Mouse (Mus musculus) forebrain, embryonic 10.5 days (tissue): ENCODE data around the gene Olfr473. TPM values are rescaled to one million over a fixed set of nuclear protein-coding genes. Genes with fewer than 3 reads are reported as not detected.
"Not testable (repeated sequence)": the region's sequence is repeated elsewhere in the genome, so short reads cannot be mapped to it uniquely, and the experiment has no call there.

Experiments
- DNase-seq: peaks from one replicate; pipeline ENCODE4 v3.0.0-alpha.2; 2017; ENCODE audit warnings: low spot score; ENCODE audit errors: extremely low spot score
- H3K27ac ChIP-seq: fragments of 300-500 bp; sonication (generic); 2 replicates; pipeline ENCODE4 v1.5.1; 2016; ENCODE audit warnings: mild to moderate bottlenecking
- H3K27me3 ChIP-seq: fragments of 300-500 bp; sonication (generic); 2 replicates; pipeline ENCODE4 v1.6.1; 2016; ENCODE audit warnings: mild to moderate bottlenecking; ENCODE audit not compliant: poor library complexity, severe bottlenecking
- H3K36me3 ChIP-seq: fragments of 300-500 bp; sonication (generic); replicated peaks from 2 replicates; pipeline ENCODE4 v1.6.1; 2016; ENCODE audit warnings: mild to moderate bottlenecking, moderate library complexity
- H3K4me1 ChIP-seq: fragments of 300-500 bp; sonication (generic); 2 replicates; pipeline ENCODE4 v1.6.1; 2016
- H3K4me3 ChIP-seq: fragments of 300-500 bp; sonication (generic); 2 replicates; pipeline ENCODE4 v1.5.1; 2016; ENCODE audit warnings: mild to moderate bottlenecking, moderate library complexity
- H3K9me3 ChIP-seq: fragments of 300-500 bp; sonication (generic); 2 replicates; pipeline ENCODE4 v1.6.1; 2016; ENCODE audit warnings: mild to moderate bottlenecking, moderate library complexity
- WGBS: fragments of 180-500 bp; shearing (Covaris S2); methylation state at CpG from one replicate; pipeline ENCODE4 v1.1.7; 2016; 5-methylcytosine and 5-hydroxymethylcytosine counted together
- polyA plus RNA-seq: library from polyadenylated mRNA; unstranded; fragments of >200 nt; fragmentation: Nextera tagmentation; extraction: Ambion mirVana; gene quantifications from 2 replicates; pipeline ENCODE4 v1.2.1, GENCODE M21; 2016

The Olfr473 gene
- polyA plus RNA-seq, result not detected in 2 replicates

- DNase-seq, result no peak
- Histone ChIP-seq H3K27ac (no peak within 1 kb of the TSS), H3K4me1 (no peaks in the 10 kb centered on the region), H3K4me3 (no peak within 1 kb of the TSS), H3K9me3 (no peaks in the 10 kb centered on the region), H3K27me3 (no peaks in the 10 kb centered on the region), H3K36me3 (no peaks in the 10 kb centered on the region)
- WGBS, result 100% methylated on average over 1 of the region's 1 CpGs
These were observed at the start of gene Olfr473 for GRCm38 (mm10) chr7:107930146-107930545. Olfr473 (plus strand) TSS chr7:107930446.

GRCm38 (mm10) chr7:107897602-107898001 lies 32.6 kb upstream of the Olfr473 start, which contains the start of gene Olfr472:
Olfr472 (plus strand) TSS chr7:107897902.
- no peak for DNase-seq
- no peaks in the 10 kb centered on the region for H3K36me3 ChIP-seq
- no peak within 1 kb of the TSS for H3K4me3 ChIP-seq
- no peak within 1 kb of the TSS for H3K27ac ChIP-seq
- no peaks in the 10 kb centered on the region for H3K27me3 ChIP-seq
- no peaks in the 10 kb centered on the region; the same call in 1 of the 2 replicates for H3K9me3 ChIP-seq
- H3K4me1 ChIP-seq, result no peaks in the 10 kb centered on the region

GRCm38 (mm10) chr7:107952539-107952938 lies 22.3 kb downstream of the Olfr473 start:
- not testable (repeated sequence) for H3K9me3 ChIP-seq, H3K36me3 ChIP-seq, H3K4me1 ChIP-seq, H3K27ac ChIP-seq, H3K27me3 ChIP-seq, DNase-seq, H3K4me3 ChIP-seq
- 97% methylated on average over 12 of the region's 12 CpGs for WGBS

GRCm38 (mm10) chr7:107954343-107954742 lies 24.1 kb downstream of the Olfr473 start, which contains the start of gene Olfr474:
Olfr474 (plus strand) TSS chr7:107954643.
- H3K27ac ChIP-seq, result no peak within 1 kb of the TSS
- DNase-seq, result no peak
- no peaks in the 10 kb centered on the region for H3K4me1 ChIP-seq
- no peaks in the 10 kb centered on the region for H3K27me3 ChIP-seq
- no peak within 1 kb of the TSS for H3K4me3 ChIP-seq
- WGBS, result 95% methylated on average over 1 of the region's 1 CpGs
- H3K9me3 ChIP-seq, result 0 out of 2 replicates have a peak, but pooled peaks cover 8% of the 10 kb centered on the region
- no peaks in the 10 kb centered on the region for H3K36me3 ChIP-seq

GRCm38 (mm10) chr7:107964503-107964902 lies 34.3 kb downstream of the Olfr473 start, which contains the start of gene Olfr476:
Olfr476 (plus strand) TSS chr7:107964803.
- no peak for DNase-seq
- no peak within 1 kb of the TSS for H3K4me3 ChIP-seq
- no peaks in the 10 kb centered on the region for H3K4me1 ChIP-seq
- H3K27ac ChIP-seq, result no peak within 1 kb of the TSS
- 63% methylated on average over 1 of the region's 1 CpGs for WGBS
- H3K27me3 ChIP-seq, result no peaks in the 10 kb centered on the region
- H3K36me3 ChIP-seq, result no peaks in the 10 kb centered on the region
- no peaks in the 10 kb centered on the region for H3K9me3 ChIP-seq

Other genes starting within 250 kb of the Olfr473 start
- gene Cyb5r2, start 172.4 kb upstream of the Olfr473 start, polyA plus RNA-seq, result 0.25 and 0.29 TPM in 2 replicates
- gene Ovch2, start 129.2 kb upstream of the Olfr473 start, polyA plus RNA-seq, result not detected in 2 replicates
- gene Olfr467, start 118.2 kb upstream of the Olfr473 start, polyA plus RNA-seq, result not detected in 2 replicates
- not detected in 2 replicates for gene Olfr469, start 104.9 kb upstream of the Olfr473 start, polyA plus RNA-seq
- gene Olfr470, start 83.0 kb upstream of the Olfr473 start, polyA plus RNA-seq, result not detected in 2 replicates
- gene Olfr472, start 32.5 kb upstream of the Olfr473 start, polyA plus RNA-seq, result not detected in 2 replicates
- gene Olfr474, start 24.2 kb downstream of the Olfr473 start, polyA plus RNA-seq, result not detected in 2 replicates
- gene Olfr476, start 34.4 kb downstream of the Olfr473 start, polyA plus RNA-seq, result not detected in 2 replicates
- not detected in 2 replicates for gene Olfr477, start 56.2 kb downstream of the Olfr473 start, polyA plus RNA-seq
- not detected in 2 replicates for gene Olfr478, start 103.5 kb downstream of the Olfr473 start, polyA plus RNA-seq
- not detected in 2 replicates for gene Olfr479, start 120.2 kb downstream of the Olfr473 start, polyA plus RNA-seq
- gene Olfr480, start 136.9 kb downstream of the Olfr473 start, polyA plus RNA-seq, result not detected in 2 replicates
- not detected in 2 replicates for gene Olfr481, start 149.4 kb downstream of the Olfr473 start, polyA plus RNA-seq
- 0.06 TPM in 1 of 2 replicates, not detected in the other for gene Olfr482, start 167.1 kb downstream of the Olfr473 start, polyA plus RNA-seq
- gene Olfr483, start 170.4 kb downstream of the Olfr473 start, polyA plus RNA-seq, result not detected in 2 replicates
- gene Olfr484, start 197.0 kb downstream of the Olfr473 start, polyA plus RNA-seq, result not detected in 2 replicates
- not detected in 2 replicates for gene Olfr485, start 229.4 kb downstream of the Olfr473 start, polyA plus RNA-seq
- gene Olfr486, start 242.3 kb downstream of the Olfr473 start, polyA plus RNA-seq, result not detected in 2 replicates